In genomic region chr3:153472583-153473471, GRCm38 (mm10) we compare ENCODE assay signal across 22 mouse cellular contexts.
DNase-seq lines count a peak whose midpoint lies in the region; ATAC-seq lines count a peak whose summit lies in the region.
"Had no signal": no experiment of that assay in that cellular context is flagged by ENCODE, and none has a peak within 500 bp of the region (broad histone marks: within the 10 kb centered on the region; RNA-seq: fewer than 3 reads in every experiment).

No protein-coding gene starts in this region.

- H3K36me3 ChIP-seq in neural tube, embryonic 11.5 days (ENCODE audit: control insufficient read depth, insufficient read depth, low read length), result no peaks in the 10 kb centered on the region
- H3K36me3 ChIP-seq: embryonic facial prominence, embryonic 10.5 days; heart, embryonic 13.5 days; limb, embryonic 10.5 days; midbrain, embryonic 12.5 days had no signal

- H3K27ac ChIP-seq in neural tube, embryonic 11.5 days (ENCODE audit: low read depth, low read length), result no peak overlapping the region
- H3K27ac ChIP-seq: embryonic facial prominence, embryonic 10.5 days; heart, embryonic 13.5 days; kidney, postnatal 0 days; limb, embryonic 10.5 days; midbrain, embryonic 12.5 days had no signal

- 63% methylated on average over 11 of the region's 11 CpGs for WGBS in neural tube, embryonic 11.5 days

- peak; percentile 33 for DNase-seq in embryo, embryonic 10.5 days (ENCODE audit: low spot score)
- no peak for DNase-seq in embryo, embryonic 10 days (ENCODE audit: low spot score)
- peak; percentile 42 for DNase-seq in kidney, adult 9 months
- DNase-seq in kidney, adult 18-20 months, result no peak
- DNase-seq in neural tube, embryonic 11.5 days (ENCODE audit: low spot score), result peak; percentile 33
- DNase-seq in neural tube, embryonic 10.5 days (ENCODE audit: extremely low spot score, low spot score), result no peak
- DNase-seq in urinary bladder, adult 18-20 months (ENCODE audit: low spot score in 2 of 2), result no peak
- no peak for DNase-seq in gastrocnemius, postnatal 36 days
- DNase-seq: cerebellum, postnatal 10 days; lung, adult 2 months; lung, postnatal 4 days; spleen, adult 18-20 months; thymus, adult 18-20 months had no signal

- no peak overlapping the region for H3K4me2 ChIP-seq in neural tube, embryonic 11.5 days (ENCODE audit: low read depth)
- H3K4me2 ChIP-seq: heart, embryonic 13.5 days; liver, embryonic 11.5 days; midbrain, embryonic 12.5 days had no signal

- no peaks in the 10 kb centered on the region for H3K4me1 ChIP-seq in neural tube, embryonic 11.5 days (ENCODE audit: control insufficient read depth, insufficient read depth, low read length)
- H3K4me1 ChIP-seq: heart, embryonic 13.5 days had no signal

- H3K27me3 ChIP-seq in neural tube, embryonic 11.5 days (ENCODE audit: control insufficient read depth, insufficient read depth, low read length), result no peaks in the 10 kb centered on the region
- H3K27me3 ChIP-seq: heart, embryonic 13.5 days; midbrain, embryonic 12.5 days had no signal

- no peak for ATAC-seq in neural tube, embryonic 11.5 days (ENCODE audit: insufficient read depth, low FRiP score, low TSS enrichment)
- ATAC-seq: CD4-positive, CD25-positive, alpha-beta regulatory T cell, adult 4 months; forebrain, embryonic 14.5 days had no signal

- H3K4me3 ChIP-seq in neural tube, embryonic 11.5 days (ENCODE audit: low read depth, low read length), result no peak overlapping the region
- H3K4me3 ChIP-seq: embryonic facial prominence, embryonic 10.5 days; heart, embryonic 13.5 days; limb, embryonic 10.5 days; midbrain, embryonic 12.5 days had no signal

- intact Hi-C loops in gastrocnemius, postnatal 36 days (cut with DNase I), result no loop called here

- no peak overlapping the region for H3K9ac ChIP-seq in neural tube, embryonic 11.5 days (ENCODE audit: low read length)
- H3K9ac ChIP-seq: heart, embryonic 13.5 days; midbrain, embryonic 12.5 days had no signal

- no peaks in the 10 kb centered on the region for H3K9me3 ChIP-seq in neural tube, embryonic 11.5 days (ENCODE audit: control insufficient read depth, low read length)
- H3K9me3 ChIP-seq: embryonic facial prominence, embryonic 10.5 days; G1E; heart, embryonic 13.5 days; limb, embryonic 10.5 days; midbrain, embryonic 12.5 days had no signal

Comparison
In these comparisons a context has a peak if more than half of its experiments do, and no peak if none do; other contexts are left out.
1. DNase-seq: peak in embryo, embryonic 10.5 days (single experiment), kidney, adult 9 months (single experiment) and neural tube, embryonic 11.5 days (single experiment); none in embryo, embryonic 10 days (single experiment), kidney, adult 18-20 months (single experiment), neural tube, embryonic 10.5 days (single experiment), urinary bladder, adult 18-20 months (0 of 2) and gastrocnemius, postnatal 36 days (0 of 2).